Mouse (Mus musculus): Measurements from ENCODE around the gene Nadk2.

Gene Nadk2

GRCm38 (mm10) chr15:9087895-9088682 lies 17.0 kb downstream of the Nadk2 start:
- no peak for DNase-seq (ENCODE audit: low spot score in 2 of 2)

DNA sequence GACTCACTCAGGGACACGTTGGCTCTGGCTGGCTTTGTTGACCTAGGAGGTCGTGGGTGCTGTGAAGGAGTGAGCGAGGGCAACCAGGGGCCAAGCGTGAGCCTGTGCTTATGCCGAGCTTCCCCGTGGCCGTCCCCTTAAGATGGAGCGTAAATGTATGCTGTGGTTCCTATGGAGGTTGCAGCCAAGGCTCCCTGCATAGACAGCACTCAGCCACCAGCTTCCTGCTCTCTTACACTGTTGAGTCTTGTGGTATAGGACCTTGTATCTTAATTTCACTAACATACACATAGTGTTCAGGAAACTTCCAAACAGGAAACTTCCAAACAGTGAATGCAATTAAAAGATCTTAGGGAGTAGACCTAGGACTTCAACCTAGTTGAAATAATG lies 17.6 kb downstream of the Nadk2 start:
- no peak for DNase-seq (ENCODE audit: low spot score in 2 of 2)

DNA sequence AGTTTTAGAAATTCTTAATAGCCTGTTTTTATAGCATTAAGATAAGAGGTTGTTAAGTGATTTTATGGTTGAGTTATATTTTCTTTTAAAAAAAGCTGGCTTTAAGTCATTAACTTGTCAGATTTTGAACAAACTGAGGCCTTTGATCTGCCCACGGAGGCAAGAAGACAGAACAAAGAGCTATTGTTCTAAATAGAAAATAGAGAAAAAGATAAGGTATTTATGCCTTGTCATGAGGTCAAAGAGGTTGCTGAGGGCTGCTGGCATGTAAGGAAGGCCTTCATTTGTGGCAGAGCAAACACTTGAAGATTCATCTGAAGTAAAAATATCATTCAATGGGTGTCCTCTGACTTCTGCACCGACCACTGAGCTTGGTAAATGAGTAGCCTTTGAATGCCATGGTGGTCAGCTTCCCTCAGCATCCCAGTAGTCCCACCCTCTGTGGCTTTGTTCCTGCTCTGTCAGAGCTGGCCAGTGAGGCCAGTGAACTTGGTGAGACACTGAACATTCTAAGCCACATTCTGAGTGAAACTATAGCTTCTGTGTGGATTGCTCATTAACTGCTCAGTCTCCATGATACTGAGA lies 18.2 kb downstream of the Nadk2 start:
- no peak for DNase-seq (ENCODE audit: low spot score in 2 of 2)

DNA sequence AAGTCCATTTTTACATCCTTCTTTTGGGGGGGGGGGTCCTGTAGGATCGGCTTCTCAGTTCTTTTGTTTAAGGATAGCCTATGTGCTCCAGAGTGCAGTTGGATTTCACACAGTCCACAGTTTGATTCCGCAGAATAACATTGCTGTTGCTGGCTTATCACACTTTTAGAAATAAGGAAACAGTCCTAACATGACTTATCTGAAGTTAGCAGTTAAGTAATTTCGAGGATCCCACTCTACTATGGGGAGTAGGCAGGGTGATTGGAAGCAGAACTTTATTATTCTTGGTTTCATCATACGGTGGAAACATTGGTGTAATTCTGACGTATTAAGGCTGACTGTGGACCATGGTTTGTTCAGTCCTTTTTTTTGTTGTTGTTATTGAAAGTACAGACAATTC lies 19.6 kb downstream of the Nadk2 start:
- no peak for DNase-seq (ENCODE audit: low spot score in 2 of 2)

- DNase-seq (ENCODE audit: low spot score in 2 of 2), result no peak
These were observed 22.7 kb downstream of the Nadk2 start for GRCm38 (mm10) chr15:9093598-9094365.

- peak; percentile 50 to 67 for DNase-seq (ENCODE audit: low spot score in 2 of 2)
These were observed 23.3 kb downstream of the Nadk2 start for GRCm38 (mm10) chr15:9094366-9094750.

GRCm38 (mm10) chr15:9096865-9097264 lies 25.8 kb downstream of the Nadk2 start:
- DNase-seq (ENCODE audit: low spot score in 2 of 2), result no peak

DNA sequence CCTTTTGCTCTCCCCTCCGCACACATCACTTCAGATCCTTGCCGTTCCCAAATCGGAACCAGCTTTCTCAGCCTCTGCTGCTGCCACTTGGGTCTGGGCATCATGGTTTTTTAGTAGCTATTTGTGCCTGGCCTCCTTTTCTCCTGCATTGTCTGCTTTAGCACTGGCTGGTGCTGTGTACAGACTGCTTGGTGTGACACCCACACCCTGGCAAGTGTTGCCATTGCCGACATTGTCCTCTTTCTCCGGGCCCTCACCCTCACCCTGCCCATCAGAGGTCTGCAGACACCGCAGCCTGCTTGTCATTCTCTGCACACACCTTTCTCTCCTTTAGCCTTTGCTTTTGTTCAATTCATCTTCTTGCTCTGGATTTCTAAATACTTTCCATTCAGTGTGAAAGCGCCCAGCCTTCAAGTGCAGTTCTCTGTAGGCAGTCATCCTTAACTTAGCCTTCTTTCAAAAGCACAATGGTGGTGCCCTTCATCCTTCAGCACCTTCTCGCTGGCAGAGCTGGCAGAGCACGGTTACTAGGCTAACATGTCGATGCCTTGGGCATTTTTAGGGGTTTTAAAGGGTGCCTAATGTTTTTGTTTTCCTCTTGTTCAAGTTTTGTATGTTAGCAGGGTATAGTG lies 29.5 kb downstream of the Nadk2 start:
- DNase-seq (ENCODE audit: low spot score in 2 of 2), result no peak

- DNase-seq (ENCODE audit: low spot score in 2 of 2), result no peak
These were observed 35.4 kb downstream of the Nadk2 start for GRCm38 (mm10) chr15:9106303-9107074.

DNA sequence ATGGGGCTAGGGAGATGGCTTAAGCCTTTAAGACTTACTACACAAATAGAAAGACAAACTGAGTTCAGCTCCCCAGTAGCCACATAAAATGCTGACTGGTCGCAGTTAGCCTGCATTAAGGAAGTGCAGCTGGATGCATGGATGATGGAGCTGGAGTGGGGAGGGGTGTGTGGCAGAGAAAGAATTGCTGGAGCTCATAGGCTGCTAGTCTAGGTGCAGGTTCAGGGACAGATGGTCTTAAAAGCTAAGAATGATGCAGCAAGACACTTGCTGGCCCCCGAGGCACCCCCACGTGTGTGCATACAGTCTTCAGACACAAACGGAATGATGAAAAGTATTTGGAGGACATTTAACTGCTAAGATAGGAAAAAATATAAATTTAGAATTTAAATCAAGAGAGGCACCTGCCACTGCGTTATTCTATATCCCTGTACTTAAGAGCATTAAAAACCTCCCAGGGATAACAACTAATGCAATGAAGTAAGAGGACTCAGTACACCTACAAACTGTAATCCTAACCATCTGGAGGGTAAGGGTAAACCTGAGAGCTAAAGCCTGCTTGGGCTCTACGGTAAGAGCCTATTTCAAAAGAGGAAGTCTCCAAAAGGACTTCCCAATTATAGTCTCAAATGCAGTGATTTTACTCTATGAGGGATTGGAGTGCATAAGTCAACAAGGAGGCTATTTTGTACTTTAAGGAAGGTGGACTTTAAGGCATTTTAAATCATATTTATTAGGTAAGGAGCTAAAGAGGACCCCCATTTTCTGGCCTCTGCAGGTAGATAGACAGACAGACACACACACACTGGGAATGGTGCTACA lies 39.7 kb downstream of the Nadk2 start:
- no peak for DNase-seq (ENCODE audit: low spot score in 2 of 2)

DNA sequence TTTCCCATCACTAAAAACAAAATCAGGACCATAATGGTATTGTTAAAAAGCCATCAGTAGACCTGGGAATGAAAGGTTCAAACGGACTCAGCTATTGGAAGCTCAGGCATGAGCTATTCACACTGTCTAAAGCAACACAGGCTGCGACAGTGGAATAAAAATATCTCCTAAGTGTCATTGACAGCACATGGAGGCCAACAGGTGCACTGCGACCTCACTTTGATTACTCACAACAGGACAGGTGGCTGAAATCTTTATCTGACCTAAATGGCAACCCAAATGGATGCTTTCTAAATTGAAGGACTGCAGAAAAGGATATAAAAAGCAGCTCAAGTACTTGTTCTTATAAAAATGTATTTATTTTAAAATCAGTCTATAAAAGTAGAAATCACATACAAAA lies 40.6 kb downstream of the Nadk2 start:
- no peak for DNase-seq (ENCODE audit: low spot score in 2 of 2)

DNA sequence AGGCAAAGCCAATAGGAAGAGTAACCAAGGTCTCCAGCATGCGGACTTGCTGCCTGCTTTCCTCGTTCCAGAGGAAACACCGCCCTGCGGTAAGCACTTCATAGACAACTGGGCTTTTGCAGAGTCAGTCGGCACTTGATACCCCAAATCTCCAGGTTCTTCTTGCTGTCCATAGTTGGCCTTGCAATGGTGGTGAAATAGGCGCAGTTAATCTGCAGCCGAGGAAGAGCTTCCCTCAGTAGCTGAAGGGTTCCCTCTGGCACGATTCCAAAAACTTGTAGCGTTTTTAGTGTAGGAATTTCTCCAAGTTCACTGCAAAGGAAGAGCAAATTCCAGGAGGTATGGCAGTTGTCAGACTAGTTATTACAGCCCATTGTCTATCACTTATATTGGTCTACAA lies 42.5 kb downstream of the Nadk2 start:
- no peak for DNase-seq (ENCODE audit: low spot score in 2 of 2)

DNA sequence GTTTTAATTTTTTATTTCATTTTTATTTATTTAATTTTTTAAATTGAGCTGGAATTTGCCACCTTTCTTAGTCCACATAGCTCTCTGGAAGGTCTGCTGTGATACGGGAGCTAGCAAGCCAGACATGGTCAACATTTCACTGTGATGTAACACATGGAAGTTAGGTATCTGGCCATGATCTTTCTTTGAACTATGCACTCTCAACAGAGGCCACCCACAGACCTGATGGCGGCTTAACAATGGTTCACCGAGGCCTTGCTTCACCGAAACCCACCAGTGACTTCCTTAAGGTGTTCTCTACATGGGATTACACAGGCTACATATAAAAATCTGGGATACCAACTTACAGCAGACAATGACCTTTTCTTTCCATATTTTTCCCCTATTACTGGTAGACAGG lies 43.1 kb downstream of the Nadk2 start:
- no peak for DNase-seq (ENCODE audit: low spot score in 2 of 2)

- DNase-seq (ENCODE audit: low spot score in 2 of 2), result no peak
These were observed 43.5 kb downstream of the Nadk2 start for GRCm38 (mm10) chr15:9114599-9114998.

DNA sequence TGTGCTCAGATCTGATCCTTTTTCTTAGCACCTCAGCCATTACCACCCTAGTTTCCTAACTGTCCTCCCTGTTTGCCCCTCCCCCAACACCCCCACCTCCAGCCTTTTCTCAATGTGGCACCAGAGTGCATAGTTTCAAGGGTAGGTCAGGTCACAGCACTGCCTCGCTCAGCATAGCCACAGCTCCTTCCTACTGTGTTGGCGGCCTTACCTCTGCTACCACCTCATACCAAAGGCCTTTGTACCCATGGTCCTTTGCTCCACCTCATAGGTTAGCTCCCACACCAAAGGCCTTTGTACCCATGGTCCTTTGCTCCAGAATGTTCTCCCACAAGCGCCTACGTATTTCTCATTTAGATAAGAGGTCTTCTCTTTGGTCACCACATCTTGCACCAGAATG lies 47.8 kb downstream of the Nadk2 start:
- DNase-seq (ENCODE audit: low spot score in 2 of 2), result no peak

- peak in 1 of 2 experiments; percentile 54 for DNase-seq (ENCODE audit: low spot score in 2 of 2)
These were observed 49.0 kb downstream of the Nadk2 start for GRCm38 (mm10) chr15:9120081-9120480.

DNA sequence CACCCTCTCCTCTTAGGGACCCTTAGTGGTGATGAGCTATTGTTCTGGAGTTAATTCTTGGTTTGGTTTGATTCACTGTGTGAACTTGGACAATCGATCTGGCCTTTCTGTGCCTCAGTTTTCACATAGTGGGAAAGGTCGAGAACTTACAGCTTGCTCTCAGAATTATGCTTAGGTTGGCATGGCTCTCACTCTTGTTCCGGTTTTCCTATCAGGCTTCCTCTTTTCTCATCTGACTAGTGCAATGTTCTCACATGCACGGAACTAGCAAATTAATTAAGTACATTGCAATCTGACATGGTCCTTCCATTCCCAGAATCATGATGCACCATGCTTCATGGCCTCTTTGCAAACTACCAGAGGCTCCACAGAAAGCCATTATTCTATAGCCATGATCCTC lies 51.9 kb downstream of the Nadk2 start:
- DNase-seq (ENCODE audit: low spot score in 2 of 2), result no peak

DNA sequence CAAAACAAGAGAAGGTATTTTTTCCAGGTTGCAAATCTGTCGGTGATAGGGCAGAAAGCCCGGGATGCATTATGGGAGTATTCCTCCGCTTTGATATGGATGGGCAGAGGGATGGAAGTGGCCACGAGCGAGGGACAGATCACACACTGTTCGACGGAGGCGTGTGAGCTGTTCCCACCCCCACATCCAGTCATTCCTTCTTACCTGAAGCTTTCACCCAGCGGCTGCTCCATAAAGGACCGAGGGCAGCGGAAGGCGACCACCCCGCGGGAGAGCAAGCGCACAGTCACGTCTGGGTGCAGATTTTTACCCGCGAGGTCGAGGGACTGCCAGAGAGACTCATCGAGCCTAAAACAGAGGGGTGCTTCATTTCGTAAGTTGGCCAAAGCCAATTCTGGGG lies 53.8 kb downstream of the Nadk2 start:
- no peak for DNase-seq (ENCODE audit: low spot score in 2 of 2)

DNA sequence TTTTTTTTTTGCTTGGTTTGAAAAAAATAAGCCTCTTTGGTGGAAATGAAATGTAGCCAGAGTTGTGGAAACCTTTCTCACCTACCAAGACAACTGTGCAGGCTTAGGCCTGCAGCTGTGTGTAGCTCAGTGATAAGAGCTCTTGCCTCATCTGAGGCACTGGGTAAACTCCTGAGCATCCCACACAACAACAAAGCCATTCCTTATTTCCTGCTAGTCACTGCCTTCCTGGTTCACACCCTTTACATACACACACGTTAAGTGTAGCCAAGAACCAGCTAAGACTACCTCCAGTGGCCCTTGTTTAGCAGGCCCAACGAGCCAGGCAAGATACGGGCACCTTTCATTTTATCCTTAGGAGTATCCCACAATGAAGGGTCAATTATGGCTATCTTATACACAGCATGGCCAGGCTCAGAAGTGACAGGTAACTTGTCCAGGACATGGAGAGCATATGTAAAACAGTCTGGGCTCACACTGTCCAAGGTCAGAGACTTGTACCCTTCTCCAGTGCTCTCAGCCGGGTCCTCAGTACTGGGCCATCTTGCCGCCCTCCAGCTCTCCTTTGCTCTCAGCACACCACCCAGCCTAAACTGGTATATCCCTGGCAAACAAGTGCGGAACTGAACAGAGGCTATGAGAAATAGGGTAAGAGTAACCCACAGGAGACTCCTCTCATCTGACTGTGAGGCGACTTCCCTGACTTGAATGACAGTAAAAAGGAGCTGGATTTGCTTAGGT lies 56.2 kb downstream of the Nadk2 start:
- DNase-seq (ENCODE audit: low spot score in 2 of 2), result no peak
